Mouse (Mus musculus) heart, embryonic 10.5 days (tissue): ENCODE results near the gene Gfpt2. TPM values are rescaled to one million over a fixed set of nuclear protein-coding genes. Genes with fewer than 3 reads are reported as not detected.

Experiments used
- DNase-seq: peaks from one replicate; pipeline ENCODE4 v3.0.0-alpha.2; 2017; ENCODE audit warnings: low spot score
- H3K27ac ChIP-seq: fragments of 300-500 bp; sonication (generic); 2 replicates; pipeline ENCODE4 v1.5.1; 2016; ENCODE audit warnings: mild to moderate bottlenecking
- H3K27me3 ChIP-seq: fragments of 300-500 bp; sonication (generic); 2 replicates; pipeline ENCODE4 v1.6.1; 2016; ENCODE audit warnings: mild to moderate bottlenecking; ENCODE audit not compliant: poor library complexity, insufficient read depth, severe bottlenecking
- H3K36me3 ChIP-seq: fragments of 300-500 bp; sonication (generic); 2 replicates; pipeline ENCODE4 v1.6.1; 2016; ENCODE audit warnings: mild to moderate bottlenecking, moderate library complexity
- H3K4me1 ChIP-seq: fragments of 300-500 bp; sonication (generic); 2 replicates; pipeline ENCODE4 v1.6.1; 2016; ENCODE audit warnings: mild to moderate bottlenecking
- H3K4me3 ChIP-seq: fragments of 300-500 bp; sonication (generic); 2 replicates; pipeline ENCODE4 v1.5.1; 2016; ENCODE audit warnings: mild to moderate bottlenecking, moderate library complexity
- H3K9me3 ChIP-seq: fragments of 300-500 bp; sonication (generic); 2 replicates; pipeline ENCODE4 v1.6.1; 2016; ENCODE audit warnings: mild to moderate bottlenecking, moderate library complexity
- WGBS: fragments of 180-500 bp; shearing (Covaris S2); methylation state at CpG from one replicate; pipeline ENCODE4 v1.1.7; 2016; 5-methylcytosine and 5-hydroxymethylcytosine counted together
- polyA plus RNA-seq: library from polyadenylated mRNA; unstranded; fragments of >200 nt; fragmentation: Nextera tagmentation; extraction: Ambion mirVana; gene quantifications from 2 replicates; pipeline ENCODE4 v1.2.1, GENCODE M21; 2016

Gfpt2 gene
- polyA plus RNA-seq, 1 experiment from 2014 or later, result 21.3 TPM

- peak; percentile 99 for DNase-seq
- Histone ChIP-seq H3K27me3 (no peaks in the 10 kb centered on the region), H3K4me1 (peaks cover 30% of the 10 kb centered on the region), H3K4me3 (peak within 1 kb of the TSS; percentile 97), H3K36me3 (peaks cover 11% of the 10 kb centered on the region), H3K9me3 (no peaks in the 10 kb centered on the region), H3K27ac (peak within 1 kb of the TSS; percentile 95)
- under 1% methylated on average over 68 of the region's 68 CpGs for WGBS
These were observed 52.6 kb downstream of the Gfpt2 start, which contains the start of gene Mapk9 for GRCm38 (mm10) chr11:49846401-49847070. Mapk9 (plus strand) TSS chr11:49846751.

- peak overlapping the region; percentile 97 for H3K4me3 ChIP-seq
- WGBS, result 8% methylated on average over 29 of the region's 29 CpGs
- H3K4me1 ChIP-seq, result peaks cover 30% of the 10 kb centered on the region
- H3K27ac ChIP-seq, result peak overlapping the region; percentile 95
- no peaks in the 10 kb centered on the region for H3K9me3 ChIP-seq
- H3K36me3 ChIP-seq, result peaks cover 11% of the 10 kb centered on the region
- peak; percentile 80 for DNase-seq
- H3K27me3 ChIP-seq, result no peaks in the 10 kb centered on the region
These were observed 53.3 kb downstream of the Gfpt2 start for GRCm38 (mm10) chr11:49847071-49847810.

GRCm38 (mm10) chr11:49847811-49848078, 53.8 kb downstream of the Gfpt2 start:
- peaks cover 28% of the 10 kb centered on the region for H3K4me1 ChIP-seq
- H3K36me3 ChIP-seq, result peaks cover 11% of the 10 kb centered on the region
- no peak for DNase-seq
- no peak overlapping the region for H3K27ac ChIP-seq
- no peaks in the 10 kb centered on the region for H3K9me3 ChIP-seq
- peak overlapping the region; percentile 97 for H3K4me3 ChIP-seq
- no peaks in the 10 kb centered on the region for H3K27me3 ChIP-seq
- 63% methylated on average over 2 of the region's 2 CpGs for WGBS

GRCm38 (mm10) chr11:49848080-49848815, 54.3 kb downstream of the Gfpt2 start:
- DNase-seq, result peak; percentile 75
- Histone ChIP-seq H3K4me1 (peaks cover 26% of the 10 kb centered on the region), H3K4me3 (peak overlapping the region; percentile 20), H3K27ac (peak overlapping the region; percentile 10; the same call in 1 of the 2 replicates), H3K36me3 (peaks cover 11% of the 10 kb centered on the region), H3K9me3 (no peaks in the 10 kb centered on the region), H3K27me3 (no peaks in the 10 kb centered on the region)
- 52% methylated on average over 4 of the region's 4 CpGs for WGBS

- Histone ChIP-seq H3K9me3 (no peaks in the 10 kb centered on the region), H3K4me1 (peaks cover 26% of the 10 kb centered on the region), H3K27me3 (no peaks in the 10 kb centered on the region), H3K4me3 (no peak overlapping the region), H3K36me3 (peaks cover 24% of the 10 kb centered on the region), H3K27ac (no peak overlapping the region)
- 89% methylated on average over 7 of the region's 7 CpGs for WGBS
- peak; percentile 59 for DNase-seq
These were observed 56.4 kb downstream of the Gfpt2 start for GRCm38 (mm10) chr11:49850331-49850730.

GRCm38 (mm10) chr11:49855144-49855543, 61.2 kb downstream of the Gfpt2 start:
- DNase-seq, result peak; percentile 64
- no peaks in the 10 kb centered on the region for H3K4me1 ChIP-seq
- no peak overlapping the region for H3K4me3 ChIP-seq
- peaks cover 27% of the 10 kb centered on the region for H3K36me3 ChIP-seq
- no peak overlapping the region for H3K27ac ChIP-seq
- no peaks in the 10 kb centered on the region for H3K27me3 ChIP-seq
- 72% methylated on average over 5 of the region's 5 CpGs for WGBS
- no peaks in the 10 kb centered on the region for H3K9me3 ChIP-seq

GRCm38 (mm10) chr11:49861139-49861538, 67.2 kb downstream of the Gfpt2 start:
- Histone ChIP-seq H3K36me3 (peaks cover 12% of the 10 kb centered on the region; the same call in 1 of the 2 replicates), H3K27ac (no peak overlapping the region), H3K4me3 (no peak overlapping the region), H3K9me3 (no peaks in the 10 kb centered on the region), H3K4me1 (no peaks in the 10 kb centered on the region), H3K27me3 (no peaks in the 10 kb centered on the region)
- no peak for DNase-seq
- 90% methylated on average over 4 of the region's 4 CpGs for WGBS

GRCm38 (mm10) chr11:49863926-49864325, 69.9 kb downstream of the Gfpt2 start:
- Histone ChIP-seq H3K36me3 (peaks cover 17% of the 10 kb centered on the region), H3K9me3 (no peaks in the 10 kb centered on the region), H3K4me1 (no peaks in the 10 kb centered on the region), H3K27ac (no peak overlapping the region), H3K27me3 (no peaks in the 10 kb centered on the region), H3K4me3 (no peak overlapping the region)
- DNase-seq, result no peak

GRCm38 (mm10) chr11:49867320-49867719, 73.3 kb downstream of the Gfpt2 start:
- Histone ChIP-seq H3K4me1 (no peaks in the 10 kb centered on the region), H3K27me3 (no peaks in the 10 kb centered on the region), H3K4me3 (no peak overlapping the region), H3K36me3 (peaks cover 22% of the 10 kb centered on the region), H3K9me3 (no peaks in the 10 kb centered on the region), H3K27ac (no peak overlapping the region)
- no peak for DNase-seq
- WGBS, result 85% methylated on average over 5 of the region's 5 CpGs

GRCm38 (mm10) chr11:49869762-49870161, 75.8 kb downstream of the Gfpt2 start:
- DNase-seq, result no peak
- H3K4me3 ChIP-seq, result no peak overlapping the region
- peaks cover 34% of the 10 kb centered on the region for H3K36me3 ChIP-seq
- no peak overlapping the region for H3K27ac ChIP-seq
- H3K9me3 ChIP-seq, result no peaks in the 10 kb centered on the region
- H3K4me1 ChIP-seq, result no peaks in the 10 kb centered on the region
- H3K27me3 ChIP-seq, result no peaks in the 10 kb centered on the region

GRCm38 (mm10) chr11:49871914-49872313, 77.9 kb downstream of the Gfpt2 start:
- Histone ChIP-seq H3K9me3 (no peaks in the 10 kb centered on the region), H3K27me3 (no peaks in the 10 kb centered on the region), H3K4me1 (peaks cover 8% of the 10 kb centered on the region), H3K36me3 (peaks cover 33% of the 10 kb centered on the region), H3K27ac (peak overlapping the region; percentile 44; the same call in 1 of the 2 replicates), H3K4me3 (no peak overlapping the region)
- 59% methylated on average over 6 of the region's 6 CpGs for WGBS
- DNase-seq, result peak; percentile 85

GRCm38 (mm10) chr11:49872779-49873178, 78.8 kb downstream of the Gfpt2 start:
- no peaks in the 10 kb centered on the region for H3K27me3 ChIP-seq
- H3K4me3 ChIP-seq, result no peak overlapping the region
- H3K9me3 ChIP-seq, result no peaks in the 10 kb centered on the region
- DNase-seq, result peak; percentile 83
- peaks cover 27% of the 10 kb centered on the region for H3K36me3 ChIP-seq
- H3K4me1 ChIP-seq, result peaks cover 15% of the 10 kb centered on the region
- 87% methylated on average over 6 of the region's 6 CpGs for WGBS
- peak overlapping the region; percentile 44; the same call in 1 of the 2 replicates for H3K27ac ChIP-seq
